Mouse (Mus musculus): ENCODE results near the gene Ksr1. TPM values are rescaled to one million over a fixed set of nuclear protein-coding genes. Genes with fewer than 3 reads are reported as not detected.

The Ksr1 gene
- total and polyA plus RNA-seq, 3 experiments = 22.5 to 73.1 (median 61.2) TPM

GRCm38 (mm10) chr11:79141235-79142109, 4.7 kb downstream of the Ksr1 start:
- Histone ChIP-seq H3K27me3 (replicated peaks) (no peaks in the 10 kb centered on the region), H3K79me2 (replicated peaks; ENCODE audit: control insufficient read depth, extremely low read depth, insufficient read depth, poor library complexity, severe bottlenecking) (peaks cover 98% of the 10 kb centered on the region), H3K27ac (ENCODE audit: insufficient read depth, low read depth) (peak overlapping the region; percentile 76), H3K4me3 (replicated peaks in 1 of 3; ENCODE audit: low read depth in 2 of 3, low read length in 2 of 3, poor library complexity in 1 of 3) (peak overlapping the region; percentile 29 to 86 (median 31)), H3K4me2 (ENCODE audit: insufficient read depth, low read depth, poor library complexity, severe bottlenecking) (peak overlapping the region; percentile 81), H3K4me1 (ENCODE audit: control insufficient read depth in 1 of 2, insufficient read depth in 2 of 2) (peaks cover 22 to 62% of the 10 kb centered on the region in 2 experiments), H3K9ac (ENCODE audit: insufficient read depth, low read depth) (peak overlapping the region; percentile 91), H3K36me3 (replicated peaks in 1 of 2; ENCODE audit: control insufficient read depth in 1 of 2, insufficient read depth in 1 of 2, low read length in 1 of 2) (peaks cover 9 to 52% of the 10 kb centered on the region in 2 experiments), H3K9me3 (replicated peaks; ENCODE audit: low read length) (peaks cover 8% of the 10 kb centered on the region)
- dilution Hi-C loops (cut with MboI; ENCODE audit: extremely low pct_ligation_motif_present, extremely low pct_unique_long_range_greater_than_20kb, low sequenced_read_pairs) = no loop called here
- no peak for DNase-seq (ENCODE audit: extremely low read depth)
- in situ Hi-C loops (cut with MboI; ENCODE audit: low pct_ligation_motif_present, low pct_unique_long_range_greater_than_20kb, low sequenced_read_pairs) = loop anchor here (5.0 to 10.0 kb wide), 2 partner anchors 34 to 53 kb away; no protein-coding TSS in a partner anchor
- peak; percentile 12; the same call in 1 of the 2 replicates for TF ChIP-seq SMC3 (IDR thresholded peaks at IDR 0.05; ENCODE audit: low read depth, low read length)
- peak; percentile 65 for TF ChIP-seq CHD1 (IDR thresholded peaks at IDR 0.05; ENCODE audit: low read depth, low read length)
- peak; percentile 75 for TF ChIP-seq SIN3A (IDR thresholded peaks at IDR 0.05; ENCODE audit: low read length)
- 0 out of 2 replicates have a peak, but pooled peaks have one; percentile 40 for TF ChIP-seq TBP (conservative IDR thresholded peaks at IDR 0.05; ENCODE audit: low read depth, low read length)
- TF ChIP-seq NELFE (IDR thresholded peaks at IDR 0.05; ENCODE audit: low read depth, low read length) = 0 out of 2 replicates have a peak, but pooled peaks have one; percentile 34
- peak; percentile 28; the same call in 1 of the 2 replicates for TF ChIP-seq HCFC1 (IDR thresholded peaks at IDR 0.05; ENCODE audit: low read depth, low read length)
- 0 out of 2 replicates have a peak, but pooled peaks have one; percentile 15 for TF ChIP-seq MEF2A (IDR thresholded peaks at IDR 0.05; ENCODE audit: borderline replicate concordance, low read depth, low read length)
- no peak for TF ChIP-seq E2F4 (IDR thresholded peaks at IDR 0.05; ENCODE audit: insufficient replicate concordance, low read depth, low read length)
- TF ChIP-seq RCOR1 (conservative IDR thresholded peaks at IDR 0.05; ENCODE audit: low read depth, low read length) = no peak
- peak; percentile 53; the same call in 1 of the 2 replicates for TF ChIP-seq TCF12 (IDR thresholded peaks at IDR 0.05; ENCODE audit: low read depth, low read length)
- TF ChIP-seq EP300 (IDR thresholded peaks at IDR 0.05; ENCODE audit: low read length) = 0 out of 2 replicates have a peak, but pooled peaks have one; percentile 13
- TF ChIP-seq MAZ (IDR thresholded peaks at IDR 0.05; ENCODE audit: low read depth, low read length) = peak; percentile 57
- TF ChIP-seq MXI1 (IDR thresholded peaks at IDR 0.05; ENCODE audit: low read depth, low read length) = no peak; the same call in none of the 2 replicates

GRCm38 (mm10) chr11:79140511-79140888, 5.7 kb downstream of the Ksr1 start:
- H3K27me3 ChIP-seq (replicated peaks) = no peaks in the 10 kb centered on the region
- no peak for DNase-seq (ENCODE audit: extremely low read depth)
- dilution Hi-C loops (cut with MboI; ENCODE audit: extremely low pct_ligation_motif_present, extremely low pct_unique_long_range_greater_than_20kb, low sequenced_read_pairs) (no loop called here), in situ Hi-C loops (cut with MboI; ENCODE audit: low pct_ligation_motif_present, low pct_unique_long_range_greater_than_20kb, low sequenced_read_pairs) (loop anchor here (5.0 to 10.0 kb wide), 2 partner anchors 33 to 54 kb away; no protein-coding TSS in a partner anchor)
- peak overlapping the region; percentile 81 for H3K4me2 ChIP-seq (ENCODE audit: insufficient read depth, low read depth, poor library complexity, severe bottlenecking)
- H3K79me2 ChIP-seq (replicated peaks; ENCODE audit: control insufficient read depth, extremely low read depth, insufficient read depth, poor library complexity, severe bottlenecking) = peaks cover 100% of the 10 kb centered on the region
- peak overlapping the region in 1 of 3 experiments; percentile 2 for H3K4me3 ChIP-seq (replicated peaks in 1 of 3; ENCODE audit: low read depth in 2 of 3, low read length in 2 of 3, poor library complexity in 1 of 3)
- H3K36me3 ChIP-seq (replicated peaks in 1 of 2; ENCODE audit: control insufficient read depth in 1 of 2, insufficient read depth in 1 of 2, low read length in 1 of 2) = peaks cover 9 to 58% of the 10 kb centered on the region in 2 experiments
- H3K9me3 ChIP-seq (replicated peaks; ENCODE audit: low read length) = peaks cover 11% of the 10 kb centered on the region
- H3K9ac ChIP-seq (ENCODE audit: insufficient read depth, low read depth) = peak overlapping the region; percentile 91
- H3K27ac ChIP-seq (ENCODE audit: insufficient read depth, low read depth) = peak overlapping the region; percentile 72
- peaks cover 27 to 70% of the 10 kb centered on the region in 2 experiments for H3K4me1 ChIP-seq (ENCODE audit: control insufficient read depth in 1 of 2, insufficient read depth in 2 of 2)
- TF ChIP-seq JUN (IDR thresholded peaks at IDR 0.05; ENCODE audit: insufficient read depth, low read depth, low read length) (no peak), RAD21 (IDR thresholded peaks at IDR 0.05; ENCODE audit: low read depth, low read length) (no peak), MXI1 (IDR thresholded peaks at IDR 0.05; ENCODE audit: low read depth, low read length) (peak; percentile 60; the same call in 1 of the 2 replicates), IRF4 (IDR thresholded peaks at IDR 0.05; ENCODE audit: low read depth, low read length) (no peak), MYC (IDR thresholded peaks at IDR 0.05; ENCODE audit: low read depth, low read length) (peak; percentile 71; the same call in 1 of the 2 replicates)
